Mouse (Mus musculus) ES-E14 (cell line): Measurements from ENCODE around the gene Fscn3. TPM values are rescaled to one million over a fixed set of nuclear protein-coding genes. Genes with fewer than 3 reads are reported as not detected.

Source experiments
- DNase-seq: peaks from one replicate; pipeline ENCODE4 v3.0.0-alpha.2; 2013; ENCODE audit warnings: low read depth, low spot score
- H3K27ac ChIP-seq: 2 replicates; pipeline ENCODE4 v1.5.1; 2012; ENCODE audit warnings: low read depth, mild to moderate bottlenecking, low read length, moderate library complexity, mixed read lengths; ENCODE audit not compliant: poor library complexity, insufficient read depth, severe bottlenecking
- H3K36me3 ChIP-seq: 2 replicates; pipeline ENCODE4 v1.6.1; 2012; ENCODE audit warnings: mild to moderate bottlenecking, low read length, moderate library complexity, mixed read lengths; ENCODE audit not compliant: control insufficient read depth, poor library complexity, insufficient read depth, severe bottlenecking
- H3K4me1 ChIP-seq, 2 experiments: fragments of 150-350 bp in 1 of 2; sonication (generic) in 1 of 2; 2 replicates each; pipeline ENCODE4 v1.6.1; 2012; ENCODE audit warnings: low read length in 2 of 2, mild to moderate bottlenecking in 1 of 2, mixed read lengths in 1 of 2; ENCODE audit not compliant: control insufficient read depth in 2 of 2, insufficient read depth in 2 of 2, poor library complexity in 1 of 2
- H3K4me3 ChIP-seq, 2 experiments: fragments of 150-350 bp in 1 of 2; sonication (generic) in 1 of 2; 2 replicates each; pipeline ENCODE4 v1.5.1; 2012; ENCODE audit warnings: low read length in 2 of 2, low read depth in 1 of 2, mild to moderate bottlenecking in 1 of 2, mixed read lengths in 1 of 2; ENCODE audit not compliant: insufficient read depth in 1 of 2, poor library complexity in 1 of 2, severe bottlenecking in 1 of 2
- H3K9ac ChIP-seq: 2 replicates; pipeline ENCODE4 v1.6.1; 2012; ENCODE audit warnings: low read depth, mild to moderate bottlenecking, low read length, mixed read lengths; ENCODE audit not compliant: poor library complexity, insufficient read depth, severe bottlenecking
- H3K9me3 ChIP-seq: fragments of 150-350 bp; sonication (generic); 2 replicates; pipeline ENCODE4 v1.6.1; 2012; ENCODE audit warnings: low read depth, mild to moderate bottlenecking, low read length; ENCODE audit not compliant: control insufficient read depth, insufficient read depth
- CHD2 ChIP-seq: IDR thresholded peaks from 2 replicates; pipeline ENCODE4 v1.6.1; 2014; ENCODE audit warnings: mild to moderate bottlenecking, low read depth, low read length, inconsistent platforms
- HCFC1 ChIP-seq: IDR thresholded peaks from 2 replicates; pipeline ENCODE4 v1.6.1; 2012; ENCODE audit warnings: low read length, inconsistent platforms, borderline replicate concordance; ENCODE audit not compliant: insufficient read depth
- MAFK ChIP-seq: IDR thresholded peaks from 2 replicates; pipeline ENCODE4 v1.6.1; 2014; ENCODE audit warnings: mild to moderate bottlenecking, low read depth, low read length, inconsistent platforms; ENCODE audit not compliant: insufficient read depth
- ZC3H11A ChIP-seq: IDR thresholded peaks from 2 replicates; pipeline ENCODE4 v1.6.1; 2012; ENCODE audit warnings: low read depth, mild to moderate bottlenecking, inconsistent platforms, low read length, borderline replicate concordance
- ZNF384 ChIP-seq: IDR thresholded peaks from 2 replicates; pipeline ENCODE4 v1.6.1; 2012; ENCODE audit warnings: low read depth, low read length, inconsistent platforms
- in situ Hi-C, 2 experiments: fragments of 600-800 bp; cut with MboI; formaldehyde crosslinking; loops; one replicate each; pipeline ENCODE4 v1.15.1; 2025; ENCODE audit warnings: low sequenced_read_pairs in 2 of 2, inconsistent platforms in 1 of 2; ENCODE audit not compliant: unreplicated experiment in 2 of 2
- total RNA-seq: library from RNA; depleted of rRNA; stranded (reverse); fragments of 300-350 nt; gene quantifications from 2 replicates; pipeline ENCODE4 v1.2.3, GENCODE M21; 2012

The Fscn3 gene
- total RNA-seq, 1 experiment: not detected

DNA sequence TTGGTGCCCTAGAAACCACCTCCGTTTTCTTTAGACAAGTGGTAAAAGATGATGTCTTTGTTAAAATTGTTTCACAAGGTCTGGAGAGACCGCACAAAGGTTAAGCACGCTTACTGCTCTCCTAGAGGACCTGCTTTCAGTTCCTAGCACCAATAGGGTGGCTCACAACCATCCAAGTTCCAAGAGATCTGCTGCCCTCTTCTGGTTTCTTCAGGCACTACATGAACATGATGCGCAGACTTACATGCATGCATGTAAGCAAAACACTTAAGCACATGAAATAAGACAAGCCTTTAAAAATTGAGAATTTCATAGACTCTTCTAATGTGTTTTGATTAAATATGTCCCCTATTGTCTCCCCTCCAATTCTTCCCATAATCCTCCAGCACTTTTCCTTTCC lies 27.8 kb upstream of the Fscn3 start:
- Histone ChIP-seq H3K4me3 (no peak overlapping the region), H3K4me1 (no peaks in the 10 kb centered on the region), H3K9me3 (no peaks in the 10 kb centered on the region), H3K27ac (no peak overlapping the region), H3K36me3 (no peaks in the 10 kb centered on the region), H3K9ac (no peak overlapping the region)
- TF ChIP-seq CHD2 (no peak), ZC3H11A (0 out of 2 replicates have a peak, but pooled peaks have one; percentile 20), ZNF384 (no peak), HCFC1 (no peak), MAFK (no peak)
- in situ Hi-C loops: loop anchor here in 1 of 2 experiments (25.0 kb wide), 1 partner anchor 737 kb away; no protein-coding TSS in a partner anchor
- DNase-seq: peak; percentile 60

DNA sequence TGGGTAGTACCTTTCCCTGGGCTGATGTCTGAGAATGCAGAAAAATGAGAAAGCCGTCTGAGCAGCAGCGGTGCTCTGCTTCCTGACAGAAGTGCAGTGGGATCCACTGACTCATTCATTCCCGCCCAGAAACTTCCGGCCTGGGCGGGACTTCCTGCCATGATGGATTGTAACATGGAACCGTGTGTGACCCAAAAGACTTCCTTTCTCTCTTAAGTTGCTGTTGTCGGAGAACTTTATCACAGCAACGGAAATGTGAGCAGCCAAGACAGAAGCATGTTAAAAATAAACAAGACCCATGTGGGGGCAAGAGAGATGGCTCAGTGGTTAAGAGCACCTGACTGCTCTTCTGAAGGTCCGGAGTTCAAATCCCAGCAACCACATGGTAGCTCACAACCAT lies 17.5 kb upstream of the Fscn3 start:
- Histone ChIP-seq H3K4me3 (0 out of 4 replicates have a peak overlapping the region, but pooled peaks of 1 of the 2 experiments have one; percentile 32), H3K36me3 (no peaks in the 10 kb centered on the region), H3K9ac (no peak overlapping the region), H3K27ac (no peak overlapping the region), H3K4me1 (peaks cover 0 to 2% of the 10 kb centered on the region in 2 experiments; a peak in 1 of 4 replicates), H3K9me3 (no peaks in the 10 kb centered on the region)
- TF ChIP-seq ZC3H11A: no peak
- TF ChIP-seq ZNF384: no peak
- TF ChIP-seq HCFC1: no peak
- no peak for TF ChIP-seq MAFK
- TF ChIP-seq CHD2: no peak
- in situ Hi-C loops: no loop called here
- DNase-seq: no peak

DNA sequence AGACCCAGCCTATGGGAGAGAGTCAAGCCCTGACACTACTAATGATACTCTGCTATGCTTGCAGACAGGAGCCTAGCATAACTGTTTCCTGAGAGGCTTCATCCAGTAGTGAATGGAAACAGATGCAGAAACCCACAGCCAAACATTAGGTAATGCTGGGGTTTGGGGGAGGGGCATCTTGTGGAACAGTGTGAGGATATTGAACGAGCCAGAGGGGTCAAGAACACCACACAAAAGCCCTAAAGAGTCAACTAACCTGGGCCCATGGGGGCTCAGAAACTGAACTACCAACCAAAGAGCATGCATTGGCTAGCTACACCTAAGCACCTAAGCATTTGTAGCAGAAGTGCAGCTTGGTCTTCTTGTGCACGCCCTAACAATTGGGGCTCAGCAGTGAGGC lies 16.4 kb upstream of the Fscn3 start:
- TF ChIP-seq CHD2 (no peak), MAFK (no peak), ZNF384 (no peak), HCFC1 (no peak), ZC3H11A (no peak)
- Histone ChIP-seq H3K9me3 (no peaks in the 10 kb centered on the region), H3K27ac (no peak overlapping the region), H3K9ac (no peak overlapping the region), H3K4me3 (no peak overlapping the region), H3K36me3 (no peaks in the 10 kb centered on the region; the same call in 1 of the 2 replicates), H3K4me1 (peaks cover 0 to 2% of the 10 kb centered on the region in 2 experiments; a peak in 1 of 4 replicates)
- in situ Hi-C loops: no loop called here
- no peak for DNase-seq

DNA sequence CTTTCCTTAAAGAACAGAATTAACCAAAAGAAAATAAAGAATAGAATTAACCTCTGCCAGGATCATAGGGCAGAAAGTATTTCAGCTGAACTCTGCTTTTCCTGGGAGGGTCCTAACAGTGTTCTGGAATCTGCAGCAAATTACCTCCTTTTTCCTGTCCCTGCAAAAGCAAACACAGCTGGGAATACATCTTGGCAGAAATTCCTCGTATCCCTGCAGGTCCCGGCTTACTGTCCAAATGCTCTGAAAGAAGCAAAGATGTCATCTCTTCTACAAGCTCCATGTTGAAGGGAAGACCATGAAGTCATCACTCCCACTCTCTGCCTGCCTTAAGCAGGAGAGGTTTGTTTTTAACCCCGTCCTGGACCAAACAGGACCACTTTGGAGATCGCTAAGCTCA lies 10.6 kb upstream of the Fscn3 start:
- no peak for TF ChIP-seq MAFK
- TF ChIP-seq HCFC1: no peak
- no peak for TF ChIP-seq CHD2
- no peak for TF ChIP-seq ZC3H11A
- TF ChIP-seq ZNF384: no peak
- Histone ChIP-seq H3K9ac (no peak overlapping the region), H3K27ac (no peak overlapping the region), H3K9me3 (no peaks in the 10 kb centered on the region), H3K36me3 (peaks cover 10% of the 10 kb centered on the region), H3K4me3 (no peak overlapping the region), H3K4me1 (peaks cover 2 to 6% of the 10 kb centered on the region in 2 experiments; a peak in 1 of 4 replicates)
- no peak for DNase-seq
- in situ Hi-C loops: no loop called here

DNA sequence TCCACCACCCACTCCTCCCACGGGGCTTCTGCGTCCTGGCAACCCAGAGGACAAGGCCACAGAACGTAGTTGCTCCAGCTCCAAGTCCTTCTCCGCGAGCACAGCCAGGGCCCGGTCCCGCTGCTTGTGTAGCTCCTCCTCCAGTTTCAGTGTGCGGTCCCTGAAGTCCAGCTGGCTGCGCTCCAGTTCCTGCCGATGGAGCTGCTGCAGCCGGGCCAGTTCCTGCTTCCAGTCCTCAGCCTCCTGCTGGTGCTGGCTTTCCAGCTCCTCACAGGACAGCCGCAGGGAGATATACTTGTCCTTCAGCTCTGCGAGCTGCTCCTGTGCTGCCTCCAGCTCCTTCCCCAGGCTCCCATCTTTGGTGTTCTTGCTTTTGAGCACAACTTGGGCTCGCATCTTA lies 9.1 kb upstream of the Fscn3 start:
- no peak for DNase-seq
- peaks cover 2 to 6% of the 10 kb centered on the region in 2 experiments; a peak in 1 of 4 replicates for H3K4me1 ChIP-seq
- 0 out of 4 replicates have a peak overlapping the region, but pooled peaks of 1 of the 2 experiments have one; percentile 2 for H3K4me3 ChIP-seq
- no peak overlapping the region for H3K9ac ChIP-seq
- in situ Hi-C loops: no loop called here
- no peaks in the 10 kb centered on the region for H3K9me3 ChIP-seq
- peaks cover 10% of the 10 kb centered on the region for H3K36me3 ChIP-seq
- TF ChIP-seq ZNF384 (no peak), ZC3H11A (no peak), MAFK (no peak), CHD2 (no peak), HCFC1 (no peak)
- no peak overlapping the region for H3K27ac ChIP-seq
